Mouse (Mus musculus): ENCODE data around the gene Rexo1.

The Rexo1 gene

GRCm38 (mm10) chr10:80552364-80552763 is 9.0 kb downstream of the Rexo1 start:
- no peak for TF ChIP-seq GATA4 (IDR thresholded peaks at IDR 0.05; ENCODE audit: insufficient replicate concordance, low read length)

GRCm38 (mm10) chr10:80549279-80549678 is 12.1 kb downstream of the Rexo1 start:
- no peak for TF ChIP-seq GATA4 (IDR thresholded peaks at IDR 0.05; ENCODE audit: insufficient replicate concordance, low read length)

GRCm38 (mm10) chr10:80548428-80549006 is 12.8 kb downstream of the Rexo1 start:
- TF ChIP-seq GATA4 (IDR thresholded peaks at IDR 0.05; ENCODE audit: insufficient replicate concordance, low read length), result no peak

GRCm38 (mm10) chr10:80547539-80547938 is 13.8 kb downstream of the Rexo1 start:
- no peak for TF ChIP-seq GATA4 (IDR thresholded peaks at IDR 0.05; ENCODE audit: insufficient replicate concordance, low read length)

GRCm38 (mm10) chr10:80546945-80547344 is 14.4 kb downstream of the Rexo1 start:
- no peak for TF ChIP-seq GATA4 (IDR thresholded peaks at IDR 0.05; ENCODE audit: insufficient replicate concordance, low read length)

- no peak for TF ChIP-seq GATA4 (IDR thresholded peaks at IDR 0.05; ENCODE audit: insufficient replicate concordance, low read length)
Observed at GRCm38 (mm10) chr10:80545590-80545989, 15.8 kb downstream of the Rexo1 start.

- no peak for TF ChIP-seq GATA4 (IDR thresholded peaks at IDR 0.05; ENCODE audit: insufficient replicate concordance, low read length)
Observed at GRCm38 (mm10) chr10:80543873-80544272, 17.5 kb downstream of the Rexo1 start.

GRCm38 (mm10) chr10:80539493-80539892 is 21.9 kb downstream of the Rexo1 start:
- TF ChIP-seq GATA4 (IDR thresholded peaks at IDR 0.05; ENCODE audit: insufficient replicate concordance, low read length), result peak; percentile 85; the same call in 1 of the 2 replicates

- no peak for TF ChIP-seq GATA4 (IDR thresholded peaks at IDR 0.05; ENCODE audit: insufficient replicate concordance, low read length)
Observed at GRCm38 (mm10) chr10:80538710-80539394, 22.5 kb downstream of the Rexo1 start, which contains the start of gene Atp8b3. Atp8b3 (minus strand) TSS chr10:80539124.

GRCm38 (mm10) chr10:80538180-80538579 is 23.2 kb downstream of the Rexo1 start:
- no peak for TF ChIP-seq GATA4 (IDR thresholded peaks at IDR 0.05; ENCODE audit: insufficient replicate concordance, low read length)

GRCm38 (mm10) chr10:80535711-80536110 is 25.6 kb downstream of the Rexo1 start:
- no peak for TF ChIP-seq GATA4 (IDR thresholded peaks at IDR 0.05; ENCODE audit: insufficient replicate concordance, low read length)

- no peak for TF ChIP-seq GATA4 (IDR thresholded peaks at IDR 0.05; ENCODE audit: insufficient replicate concordance, low read length)
Observed at GRCm38 (mm10) chr10:80535071-80535470, 26.3 kb downstream of the Rexo1 start.

- no peak for TF ChIP-seq GATA4 (IDR thresholded peaks at IDR 0.05; ENCODE audit: insufficient replicate concordance, low read length)
Observed at GRCm38 (mm10) chr10:80533704-80534103, 27.7 kb downstream of the Rexo1 start.

- TF ChIP-seq GATA4 (IDR thresholded peaks at IDR 0.05; ENCODE audit: insufficient replicate concordance, low read length), result no peak
Observed at GRCm38 (mm10) chr10:80532783-80533182, 28.6 kb downstream of the Rexo1 start.

- no peak for TF ChIP-seq GATA4 (IDR thresholded peaks at IDR 0.05; ENCODE audit: insufficient replicate concordance, low read length)
Observed at GRCm38 (mm10) chr10:80526172-80526571, 35.2 kb downstream of the Rexo1 start.

- no peak for TF ChIP-seq GATA4 (IDR thresholded peaks at IDR 0.05; ENCODE audit: insufficient replicate concordance, low read length)
Observed at GRCm38 (mm10) chr10:80523299-80523698, 38.1 kb downstream of the Rexo1 start.

- no peak for TF ChIP-seq GATA4 (IDR thresholded peaks at IDR 0.05; ENCODE audit: insufficient replicate concordance, low read length)
Observed at GRCm38 (mm10) chr10:80519287-80519686, 42.1 kb downstream of the Rexo1 start.
